In genomic region chr10:78700881-78701280, GRCm38 (mm10) we compare ENCODE assay signal across 26 mouse cellular contexts. TPM values are rescaled to one million over a fixed set of nuclear protein-coding genes. Genes with fewer than 3 reads are reported as not detected.
DNase-seq lines count a peak whose midpoint lies in the region; TF ChIP-seq lines count a peak whose summit lies in the region.
"Had no signal": no experiment of that assay in that cellular context is flagged by ENCODE, and none has a peak within 500 bp of the region (broad histone marks: within the 10 kb centered on the region; RNA-seq: fewer than 3 reads in every experiment).

No protein-coding gene starts in this region.

- H3K27ac ChIP-seq in embryonic fibroblast, embryonic 13.5 days (ENCODE audit: insufficient read depth, low read length): peak overlapping the region; percentile 92
- H3K27ac ChIP-seq: embryonic facial prominence, embryonic 10.5 days; embryonic facial prominence, embryonic 12.5 days; forebrain, embryonic 13.5 days; forebrain, embryonic 15.5 days had no signal

- no peak for TF ChIP-seq CTCF in embryonic fibroblast, embryonic 13.5 days (IDR thresholded peaks at IDR 0.05; ENCODE audit: borderline replicate concordance, insufficient read depth, low read length)

- no peak overlapping the region for H3K4me3 ChIP-seq in embryonic fibroblast, embryonic 13.5 days (ENCODE audit: insufficient read depth, low read length)
- H3K4me3 ChIP-seq: embryonic facial prominence, embryonic 10.5 days; embryonic facial prominence, embryonic 12.5 days; erythroblast, embryonic 14.5 days; forebrain, embryonic 13.5 days; forebrain, embryonic 15.5 days had no signal

- no peak for TF ChIP-seq POLR2A in embryonic fibroblast, embryonic 13.5 days (IDR thresholded peaks at IDR 0.05; ENCODE audit: low read depth, low read length)

- peak; percentile 60 for DNase-seq in heart, adult 11 months
- no peak for DNase-seq in heart, adult 8-10 months (ENCODE audit: low spot score)
- DNase-seq in 3T3-L1 (ENCODE audit: low read depth, low spot score): peak; percentile 32
- DNase-seq in layer of hippocampus, adult 8-10 months (ENCODE audit: low spot score in 2 of 2): no peak
- DNase-seq: adrenal gland, adult 8-10 months; adrenal gland, postnatal 14 days; adrenal gland, postnatal 36 days; cerebellum, adult 11-12 months; cerebellum, adult 2 months; cerebellum, adult 9-10 months; cerebellum, postnatal 10 days; cerebellum, postnatal 25 days; forebrain, postnatal 0 days had no signal

- no peaks in the 10 kb centered on the region for H3K4me1 ChIP-seq in embryonic fibroblast, embryonic 13.5 days (ENCODE audit: control insufficient read depth, insufficient read depth, low read length)
- H3K4me1 ChIP-seq: embryonic facial prominence, embryonic 10.5 days; embryonic facial prominence, embryonic 12.5 days; forebrain, embryonic 13.5 days; forebrain, embryonic 15.5 days had no signal

RNA-seq across cellular contexts. Expression of gene Casp14, which starts 17.2 kb away (rescaled TPM):
- not detected for total RNA-seq in heart, adult 8-10 months (2022)
- polyA plus RNA-seq in embryonic fibroblast, embryonic 13.5 days (2011; ENCODE audit: insufficient read length, low read depth, missing spikeins): 0.35 and 0.63 TPM in 2 replicates
- not detected for total RNA-seq in layer of hippocampus, adult 8-10 months (2022)
- total RNA-seq: adrenal gland, adult 18-20 months; adrenal gland, adult 8-10 months; adrenal gland, postnatal 14 days; adrenal gland, postnatal 36 days; forebrain, postnatal 0 days; MEL had no signal
- polyA plus RNA-seq: activated CD4-positive, CD25-positive, alpha-beta regulatory T cell, adult 4 months; C2C12; cerebellum, adult 2 months; cortical plate, adult 2 months; embryonic facial prominence, embryonic 10.5 days; embryonic facial prominence, embryonic 12.5 days; forebrain, embryonic 11.5 days; forebrain, embryonic 13.5 days; forebrain, embryonic 15.5 days; forebrain, postnatal 0 days had no signal

RNA-seq across cellular contexts. Expression of gene Ccdc105, which starts 52.0 kb away (rescaled TPM):
- total RNA-seq in heart, adult 8-10 months (2022): not detected
- not detected in 2 replicates for polyA plus RNA-seq in embryonic fibroblast, embryonic 13.5 days (2011; ENCODE audit: insufficient read length, low read depth, missing spikeins)
- under 1 TPM; 0.29 to 0.75 (median 0.45) TPM for total RNA-seq in layer of hippocampus, adult 8-10 months (2022)
- total RNA-seq: adrenal gland, adult 18-20 months; adrenal gland, adult 8-10 months; adrenal gland, postnatal 14 days; adrenal gland, postnatal 36 days; forebrain, postnatal 0 days; MEL had no signal
- polyA plus RNA-seq: activated CD4-positive, CD25-positive, alpha-beta regulatory T cell, adult 4 months; C2C12; erythroblast, embryonic 14.5 days; Patski had no signal

Comparison
In these comparisons a context has a peak if more than half of its experiments do, and no peak if none do; other contexts are left out.
1. DNase-seq: peak in heart, adult 11 months (single experiment) and 3T3-L1 (single experiment); none in heart, adult 8-10 months (single experiment) and layer of hippocampus, adult 8-10 months (0 of 2).